Mouse (Mus musculus): Measurements from ENCODE around the gene Stxbp1.

DNA sequence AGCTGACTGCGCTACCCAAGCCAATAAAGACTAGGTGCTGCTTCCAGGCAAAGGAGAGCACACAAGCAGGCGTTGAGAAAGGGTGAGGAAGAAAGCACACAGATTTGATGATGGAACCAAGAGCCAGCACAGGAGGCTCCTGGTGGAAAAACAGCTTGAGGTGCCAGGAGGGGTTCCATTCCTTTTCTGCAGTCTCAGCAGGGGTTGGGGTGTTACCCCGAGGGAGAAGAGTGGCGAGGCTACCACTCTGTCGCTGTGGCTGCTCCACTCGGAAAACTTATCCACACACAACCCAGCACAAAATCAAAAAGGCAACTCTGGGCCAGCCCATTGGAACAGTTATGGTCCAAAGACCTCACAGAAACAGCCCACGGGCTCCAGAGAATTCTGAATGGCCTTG lies 29.5 kb downstream of the Stxbp1 start:
- TF ChIP-seq GATA1 (IDR thresholded peaks at IDR 0.05; ENCODE audit: borderline replicate concordance, low read length) (no peak), FLI1 (IDR thresholded peaks at IDR 0.05; ENCODE audit: low read length) (no peak)

Data from megakaryocyte, embryonic 14.5 days (primary cell).